Comparison of ENCODE assay signal across 10 mouse cellular contexts in genomic region chr16:35913526-35913925, GRCm38 (mm10). TPM values are rescaled to one million over a fixed set of nuclear protein-coding genes. Genes with fewer than 3 reads are reported as not detected.
DNase-seq lines count a peak whose midpoint lies in the region; ATAC-seq lines count a peak whose summit lies in the region.
"Had no signal": no experiment of that assay in that cellular context is flagged by ENCODE, and none has a peak within 500 bp of the region (broad histone marks: within the 10 kb centered on the region; RNA-seq: fewer than 3 reads in every experiment).

No protein-coding gene starts in this region.

- H3K9ac ChIP-seq in kidney, embryonic 16.5 days (replicated peaks; ENCODE audit: low read length), result no peak overlapping the region
- H3K9ac ChIP-seq: hindbrain, embryonic 15.5 days; limb, embryonic 15.5 days had no signal

- peak; percentile 35 for DNase-seq in kidney, adult 9 months
- DNase-seq in B cell, adult 2 months, result peak; percentile 37 to 47
- peak; percentile 51 for DNase-seq in NIH3T3 (ENCODE audit: low read depth)
- DNase-seq in lung, postnatal 10 days, result peak; percentile 7
- DNase-seq in yolk sac, embryonic 10.5 days (ENCODE audit: low spot score), result no peak
- no peak for DNase-seq in ovary, postnatal 36 days (ENCODE audit: low spot score)
- no peak for DNase-seq in embryo, embryonic 10 days (ENCODE audit: low spot score)

- no peaks in the 10 kb centered on the region for H3K27me3 ChIP-seq in kidney, embryonic 16.5 days (ENCODE audit: insufficient read depth, low read length)
- H3K27me3 ChIP-seq: hindbrain, embryonic 15.5 days; limb, embryonic 15.5 days had no signal

- WGBS in kidney, embryonic 16.5 days, result 80% methylated on average over 1 of the region's 1 CpGs

- no peaks in the 10 kb centered on the region for H3K36me3 ChIP-seq in kidney, embryonic 16.5 days (ENCODE audit: insufficient read depth, low read length)
- H3K36me3 ChIP-seq: hindbrain, embryonic 15.5 days; limb, embryonic 15.5 days had no signal

- H3K4me2 ChIP-seq in kidney, embryonic 16.5 days (replicated peaks; ENCODE audit: low read depth, low read length), result no peak overlapping the region
- H3K4me2 ChIP-seq: hindbrain, embryonic 15.5 days; limb, embryonic 15.5 days had no signal

- no peak for ATAC-seq in kidney, embryonic 16.5 days (ENCODE audit: low FRiP score, low TSS enrichment)

- H3K9me3 ChIP-seq in kidney, embryonic 16.5 days (ENCODE audit: low read length), result peaks cover 8% of the 10 kb centered on the region
- H3K9me3 ChIP-seq: hindbrain, embryonic 15.5 days; limb, embryonic 15.5 days had no signal

- no peaks in the 10 kb centered on the region for H3K4me1 ChIP-seq in kidney, embryonic 16.5 days (ENCODE audit: insufficient read depth, low read length)
- H3K4me1 ChIP-seq: hindbrain, embryonic 15.5 days; limb, embryonic 15.5 days had no signal

- no peak overlapping the region for H3K27ac ChIP-seq in kidney, embryonic 16.5 days (ENCODE audit: low read length)
- H3K27ac ChIP-seq: hindbrain, embryonic 15.5 days; limb, embryonic 15.5 days had no signal

- no peak overlapping the region for H3K4me3 ChIP-seq in kidney, embryonic 16.5 days (ENCODE audit: low read length)
- H3K4me3 ChIP-seq: hindbrain, embryonic 15.5 days; limb, embryonic 15.5 days had no signal

RNA-seq across cellular contexts. Expression of gene Parp9, which starts 24.7 kb away (rescaled TPM):
- 4.8 and 5.0 TPM in 2 replicates for polyA plus RNA-seq in kidney, embryonic 16.5 days (2015; fragmentation: Nextera tagmentation; extraction: Ambion mirVana)

RNA-seq across cellular contexts. Expression of gene Dtx3l, which starts 25.4 kb away (rescaled TPM):
- 3.9 and 4.5 TPM in 2 replicates for polyA plus RNA-seq in kidney, embryonic 16.5 days (2015; fragmentation: Nextera tagmentation; extraction: Ambion mirVana)

RNA-seq across cellular contexts. Expression of gene Parp14, which starts 42.2 kb away (rescaled TPM):
- 1.3 and 1.4 TPM in 2 replicates for polyA plus RNA-seq in kidney, embryonic 16.5 days (2015; fragmentation: Nextera tagmentation; extraction: Ambion mirVana)

Comparison
In these comparisons a context has a peak if more than half of its experiments do, and no peak if none do; other contexts are left out.
1. DNase-seq: peak in kidney, adult 9 months (single experiment), B cell, adult 2 months (2 of 2), NIH3T3 (single experiment) and lung, postnatal 10 days (single experiment); none in yolk sac, embryonic 10.5 days (single experiment), ovary, postnatal 36 days (single experiment) and embryo, embryonic 10 days (single experiment).